Mouse (Mus musculus) stomach, postnatal 0 days (tissue): ENCODE results near the gene Acsl4.

ENCODE experiments used
- CTCF ChIP-seq: IDR thresholded peaks from 2 replicates; pipeline ENCODE4 v1.5.1; 2016; ENCODE audit warnings: antibody characterized with exemption, low read depth, mild to moderate bottlenecking, moderate library complexity
- EP300 ChIP-seq: optimal IDR thresholded peaks from 2 replicates; pipeline ENCODE3; 2016; ENCODE audit warnings: antibody characterized with exemption

DNA sequence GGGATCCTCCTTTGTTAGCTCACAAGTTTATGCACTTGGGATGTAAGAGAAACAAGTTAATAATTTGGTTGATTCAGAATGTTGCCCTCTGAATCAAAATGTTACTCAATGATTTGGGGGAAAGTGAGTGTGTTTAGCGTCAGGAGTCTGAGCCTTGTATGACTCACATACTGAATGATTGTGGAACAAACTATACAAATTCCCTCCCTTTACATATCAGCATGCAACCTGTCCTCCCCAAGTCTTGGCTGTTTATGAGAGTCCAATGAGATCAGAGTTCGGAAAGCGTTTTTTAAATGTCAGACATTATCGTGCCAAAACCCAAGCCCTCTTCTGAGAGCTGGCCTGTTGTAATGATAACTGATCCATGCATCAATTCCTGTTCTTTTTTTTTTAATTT, 36.3 kb upstream of the Acsl4 start:
- TF ChIP-seq CTCF (no peak), EP300 (no peak)
